Mouse (Mus musculus) right cerebral cortex, postnatal 14 days (tissue): Measurements from ENCODE around the gene Fkbp11.

Experiments
- DNase-seq: peaks from one replicate; pipeline ENCODE4 v3.0.0; 2022

Fkbp11 gene

DNA sequence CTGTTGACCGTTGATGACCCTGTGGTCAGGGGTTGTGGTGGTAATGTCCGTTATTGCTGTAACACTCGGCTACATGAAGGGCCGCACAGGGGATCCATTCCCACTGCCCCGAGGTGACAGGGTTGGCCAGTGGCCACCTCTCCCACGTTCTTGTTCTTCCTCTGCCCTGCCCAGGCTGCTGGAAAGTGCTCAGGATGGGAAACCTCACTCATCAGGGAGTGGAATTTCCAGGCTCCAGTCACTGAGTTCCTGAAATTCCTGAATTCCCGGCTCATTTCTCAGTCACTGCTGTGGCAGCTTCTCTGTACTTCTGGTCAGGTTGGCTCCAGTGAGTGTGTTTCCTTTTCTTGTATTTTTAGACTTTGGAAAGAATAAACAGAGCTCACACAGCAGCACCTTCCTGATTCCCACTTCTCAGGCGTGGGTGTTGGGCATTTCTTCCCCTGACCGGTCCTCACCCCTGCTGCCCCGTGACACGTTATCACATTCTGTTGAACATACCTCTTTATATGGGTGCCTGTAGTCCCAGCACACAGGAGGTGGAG, 35.8 kb downstream of the Fkbp11 start:
- DNase-seq: no peak

DNA sequence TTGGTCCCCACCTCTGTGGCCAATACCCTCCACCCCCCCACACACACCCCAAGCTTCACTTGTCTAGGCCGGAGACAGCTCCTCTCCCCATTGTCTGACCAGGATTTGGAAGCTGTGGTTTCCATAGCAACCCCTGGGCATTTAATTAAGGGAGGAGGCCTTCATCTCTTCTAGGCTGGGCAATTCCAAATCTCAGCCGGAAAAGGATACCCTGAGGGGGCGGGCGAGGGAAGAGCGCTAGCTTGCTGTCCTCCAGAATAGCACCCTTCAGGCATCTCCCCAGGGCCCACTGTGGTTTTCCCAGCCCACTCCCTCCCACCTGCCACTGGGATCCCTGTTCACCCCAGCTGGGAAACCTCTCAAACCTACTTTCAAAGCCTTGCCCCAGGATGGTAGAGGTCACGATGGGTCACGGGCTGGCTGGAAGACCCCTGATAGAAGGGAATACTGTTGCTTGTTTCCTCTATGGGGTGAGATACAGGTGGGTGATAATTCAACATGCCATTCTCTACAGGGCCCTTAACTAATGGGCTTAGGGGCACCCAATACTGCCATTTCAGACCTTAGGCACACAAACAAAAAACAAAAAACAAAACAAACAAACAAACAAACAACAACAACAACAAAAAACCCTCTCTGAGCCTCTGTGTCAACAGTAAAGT, 36.4 kb downstream of the Fkbp11 start:
- DNase-seq: peak; percentile 42

DNA sequence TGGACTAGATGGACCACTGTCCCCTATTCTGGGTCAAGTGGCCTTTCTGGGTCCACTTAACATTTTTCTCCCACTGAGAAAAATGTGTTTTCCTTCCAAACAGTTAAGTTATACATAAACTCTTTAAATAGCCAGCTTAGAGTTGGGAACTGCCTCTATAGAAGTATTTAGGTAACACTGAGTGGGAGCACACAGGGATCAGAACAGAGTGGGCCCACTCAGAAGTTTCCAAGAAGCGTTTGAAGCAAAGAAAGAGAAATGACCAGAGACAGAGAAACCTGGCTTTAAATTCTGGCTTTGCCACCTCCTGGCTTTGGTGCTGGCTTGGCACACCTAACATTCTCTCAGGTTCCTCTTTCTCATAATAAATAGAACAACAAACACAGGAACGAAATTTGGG, 38.3 kb downstream of the Fkbp11 start:
- DNase-seq: no peak

DNA sequence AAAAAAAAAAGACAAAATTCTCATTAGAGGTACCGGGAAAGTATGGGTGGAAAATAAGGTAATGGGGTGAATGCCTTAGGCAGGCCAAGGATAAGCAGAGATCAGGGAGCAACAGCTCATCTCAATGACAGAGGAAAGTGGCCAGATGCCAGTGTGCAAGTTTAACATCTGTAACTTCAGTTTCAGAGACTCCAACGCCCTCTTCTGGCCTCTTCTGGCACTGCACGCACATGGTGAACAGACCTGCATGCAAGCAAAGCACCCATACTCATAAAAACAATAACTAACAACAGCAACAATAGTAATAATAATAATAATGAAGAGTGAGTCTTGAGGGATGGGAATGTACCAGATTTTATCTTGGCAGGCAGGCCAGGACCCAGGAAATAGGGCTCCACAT, 42.1 kb downstream of the Fkbp11 start:
- no peak for DNase-seq

DNA sequence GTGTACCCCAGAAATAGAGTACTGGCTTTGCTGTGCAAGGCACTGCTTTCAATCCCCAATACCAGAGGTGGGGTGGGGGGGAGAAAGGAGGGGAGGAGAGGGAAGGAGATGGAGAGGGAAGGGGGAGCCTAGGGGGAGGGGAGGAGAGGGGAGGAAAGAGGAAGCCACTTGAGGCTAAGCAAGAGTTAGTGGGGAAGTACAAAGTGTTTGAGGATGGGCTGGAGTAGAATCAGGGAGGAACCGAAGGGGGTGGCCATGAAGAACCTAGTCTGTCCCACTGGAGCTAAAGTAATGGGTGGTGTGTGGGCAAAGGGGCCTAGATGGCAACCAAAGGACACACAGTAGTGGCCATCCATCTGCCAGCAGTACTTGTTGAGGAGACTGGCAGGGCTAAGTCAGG, 44.3 kb downstream of the Fkbp11 start:
- no peak for DNase-seq

DNA sequence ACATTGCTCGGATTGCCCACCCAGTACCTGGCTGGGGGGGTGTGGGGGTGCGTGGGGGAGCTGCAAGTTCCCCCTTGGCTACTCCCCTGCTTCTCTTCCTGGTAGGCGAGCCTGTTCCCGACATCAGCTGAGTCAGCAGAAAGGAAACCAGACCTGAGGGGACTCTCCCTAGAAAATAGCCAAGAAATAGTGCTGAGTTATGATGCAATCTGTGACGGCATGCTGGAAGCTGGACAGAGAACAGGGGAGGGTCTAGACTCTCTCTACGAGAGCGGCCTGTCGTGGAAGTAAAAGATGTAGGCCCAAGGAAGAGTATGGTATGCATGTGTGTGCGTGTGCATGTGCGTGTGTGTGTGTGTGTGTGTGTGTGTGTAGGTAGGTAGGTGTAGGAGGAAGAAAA, 44.8 kb downstream of the Fkbp11 start:
- no peak for DNase-seq

DNA sequence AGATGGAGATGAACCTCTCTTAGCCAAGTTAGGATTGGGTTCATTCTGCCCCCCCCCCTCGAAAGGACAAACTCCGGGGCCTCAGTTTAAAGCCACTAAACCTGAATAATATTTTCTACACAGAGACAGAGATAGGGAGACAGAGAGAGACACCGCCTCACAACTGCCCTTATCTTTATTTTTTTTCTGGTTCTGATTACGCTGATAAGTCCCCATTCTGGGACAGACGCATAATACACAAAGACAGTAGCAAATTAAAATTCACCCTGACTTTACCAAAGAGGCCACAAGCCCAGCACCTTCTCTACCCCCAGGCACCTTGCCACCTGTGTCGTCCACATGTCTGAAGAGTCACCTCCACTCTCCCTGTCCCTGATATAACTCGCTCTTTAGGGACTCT, 46.4 kb downstream of the Fkbp11 start:
- DNase-seq: no peak

DNA sequence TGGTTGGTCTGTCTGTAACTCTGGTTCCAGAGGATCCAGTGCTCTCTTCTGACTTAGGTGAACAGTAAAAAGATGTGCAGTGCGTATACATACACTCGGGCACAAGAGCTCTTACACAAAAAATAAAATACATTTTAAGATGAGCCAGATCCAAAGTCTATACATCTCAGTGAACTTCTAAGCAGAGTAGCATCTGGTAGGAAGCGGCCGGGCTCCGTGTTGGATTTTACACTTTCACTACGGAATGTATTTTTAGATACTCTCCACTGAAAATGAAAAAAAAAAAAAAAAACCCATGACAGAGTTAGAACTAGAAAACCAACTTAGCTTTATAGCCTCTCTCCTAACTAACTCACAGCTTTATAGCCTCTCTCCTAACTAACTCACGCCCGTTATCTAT, 47.3 kb downstream of the Fkbp11 start:
- DNase-seq: no peak

DNA sequence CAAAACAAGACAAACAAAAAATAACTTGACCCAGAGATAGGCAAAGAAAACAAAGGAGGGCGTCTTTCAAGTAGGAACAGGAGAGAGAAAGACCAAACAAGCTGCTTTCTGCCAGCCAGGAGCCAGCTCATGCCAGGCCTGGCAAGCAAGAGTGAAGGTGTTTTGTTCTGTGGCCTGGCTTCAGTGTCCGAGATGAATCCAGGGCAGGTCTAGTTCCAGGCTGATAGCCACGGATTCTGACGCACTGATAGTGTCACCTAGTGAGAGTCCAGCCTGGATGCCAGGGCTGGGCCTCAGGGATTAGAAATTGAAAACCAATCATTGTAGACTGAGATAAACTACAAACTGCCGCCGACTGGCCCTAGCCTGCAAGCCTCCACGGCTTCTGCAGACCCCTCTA, 50.0 kb downstream of the Fkbp11 start:
- DNase-seq: no peak

DNA sequence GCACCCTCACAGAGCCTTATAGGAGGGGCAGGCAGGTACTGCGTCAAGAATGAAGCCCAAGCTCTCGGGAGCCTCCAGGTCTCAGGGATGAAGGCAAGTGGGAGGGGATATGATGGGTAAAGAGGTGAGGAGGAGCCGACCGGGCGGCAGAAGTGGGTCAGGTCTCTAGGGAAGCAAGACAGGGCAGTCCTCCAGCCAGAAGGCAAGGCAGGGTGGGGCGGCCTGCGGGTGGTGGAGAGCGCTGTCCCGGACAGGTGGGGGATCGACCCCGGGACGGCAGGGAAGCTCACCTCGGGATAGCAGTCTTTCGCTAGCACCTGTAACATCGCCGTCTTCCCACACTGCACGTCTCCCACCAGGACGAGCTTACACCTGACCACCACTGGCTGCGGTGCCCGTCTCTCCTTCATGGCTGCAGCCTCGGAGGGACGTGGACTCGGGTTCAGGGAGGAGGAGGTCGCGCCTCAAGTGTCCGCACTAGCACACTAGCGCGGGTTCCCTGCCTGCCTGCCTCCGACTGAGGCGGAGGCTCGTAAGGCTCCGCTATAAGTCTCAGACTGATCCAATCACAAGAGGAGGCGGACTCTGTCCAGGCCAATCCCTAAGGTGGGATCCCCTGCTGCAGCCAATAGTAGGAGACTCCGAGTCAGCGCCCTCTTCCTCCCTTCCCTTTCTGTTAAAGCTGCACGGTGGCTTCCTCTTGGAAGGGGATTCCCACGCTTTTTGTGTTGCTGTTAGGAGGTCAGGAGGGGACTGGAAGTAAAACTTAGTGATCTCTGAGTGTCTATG, 50.9 kb downstream of the Fkbp11 start, which contains the start of gene Rnd1:
Gene Rnd1, minus strand, starts transcription at position 522 of the 789 bp plus-strand sequence.
- DNase-seq: peak; percentile 84

DNA sequence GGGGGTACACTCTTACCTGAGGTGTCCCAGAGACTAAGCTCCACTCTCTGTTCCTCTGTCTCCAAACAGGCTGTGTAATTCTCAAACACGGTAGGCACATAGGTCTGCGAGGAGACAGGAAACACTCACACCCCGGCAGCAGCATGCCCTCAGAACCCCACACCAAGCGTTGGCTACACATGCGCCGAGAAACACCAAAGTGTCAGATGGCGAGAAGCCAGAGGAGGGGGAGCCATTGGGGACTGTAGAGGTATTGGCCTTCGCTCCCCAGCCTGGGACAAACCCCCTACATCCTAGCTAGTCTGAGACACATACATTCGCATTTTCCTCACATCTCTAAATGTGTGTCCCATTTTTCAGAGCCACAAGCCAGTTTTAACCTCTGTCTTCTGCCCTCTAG, 51.5 kb downstream of the Fkbp11 start:
- DNase-seq: no peak

DNA sequence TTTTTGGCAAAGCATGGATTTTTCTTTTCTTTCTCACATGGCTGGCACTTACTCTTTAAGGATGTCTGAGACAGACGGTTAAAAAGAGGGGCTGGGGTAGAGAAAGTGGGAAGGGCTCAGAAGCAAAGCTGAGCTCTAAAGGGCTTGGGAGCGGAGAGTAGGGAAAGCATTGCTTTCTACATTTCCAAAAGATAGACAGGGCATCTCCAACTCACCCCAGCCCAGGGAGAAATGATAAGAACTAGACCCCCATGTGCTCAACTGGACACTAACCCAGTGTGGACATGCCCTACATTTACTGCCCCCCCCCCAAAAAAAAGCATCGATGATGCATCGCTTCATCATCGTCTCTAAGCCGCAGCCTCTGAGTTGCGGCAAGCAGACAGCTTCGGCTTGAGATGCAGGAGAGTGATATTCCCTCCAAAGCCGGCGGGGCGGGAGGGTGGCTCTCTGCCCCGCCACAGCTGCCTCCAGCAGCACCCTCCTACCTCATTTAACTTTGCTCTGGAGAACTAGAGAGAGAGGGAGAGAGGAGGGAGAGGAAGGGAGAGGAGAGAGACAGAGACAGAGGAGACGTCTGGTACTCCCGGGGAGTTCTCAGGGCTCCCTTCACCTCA, 52.3 kb downstream of the Fkbp11 start:
- no peak for DNase-seq

DNA sequence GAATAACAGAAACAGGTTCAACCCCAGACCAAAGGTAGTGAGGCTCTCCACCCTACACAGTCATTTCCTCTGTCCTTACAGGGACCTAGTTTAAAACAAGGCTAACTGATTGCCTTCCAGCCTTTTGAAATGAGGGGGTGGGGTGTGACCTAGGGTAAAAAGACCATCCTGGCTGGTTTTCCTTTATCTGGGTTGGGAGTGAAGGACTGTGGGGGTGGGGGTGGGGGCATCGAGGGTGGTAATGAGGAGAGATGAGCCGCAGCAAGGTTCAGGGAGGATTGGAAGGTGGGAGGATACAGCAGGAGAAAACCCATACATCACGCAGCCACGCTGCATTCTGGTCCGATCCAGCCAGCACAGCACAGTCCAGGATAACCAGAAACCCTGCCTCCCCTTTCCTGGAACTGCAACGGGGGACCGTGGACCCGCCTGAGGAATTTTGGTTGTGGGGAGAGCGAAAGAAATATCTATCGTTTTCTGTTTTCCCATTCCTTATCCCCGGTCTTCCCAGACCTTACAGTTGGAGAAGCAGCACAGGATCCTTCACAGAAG, 52.9 kb downstream of the Fkbp11 start:
- DNase-seq: no peak
